Mouse (Mus musculus) midbrain, embryonic 10.5 days (tissue): ENCODE measurements at regions not wholly inside any gene's neighbourhood (a gene's known extent, or its start where the extent isn't known, plus 50 kb on each side); places are given as distances from the start of the nearest gene placed in this dataset.
"Not testable (repeated sequence)": the region's sequence is repeated elsewhere in the genome, so short reads cannot be mapped to it uniquely, and the experiment has no call there.

Source experiments
- DNase-seq: peaks from one replicate; pipeline ENCODE4 v3.0.0-alpha.2; 2017; ENCODE audit warnings: low spot score
- H3K27ac ChIP-seq: fragments of 300-500 bp; sonication (generic); replicated peaks from 2 replicates; pipeline ENCODE4 v1.5.1; 2016; ENCODE audit warnings: mild to moderate bottlenecking
- H3K27me3 ChIP-seq: fragments of 300-500 bp; sonication (generic); 2 replicates; pipeline ENCODE4 v1.6.1; 2016; ENCODE audit warnings: low read depth, mild to moderate bottlenecking; ENCODE audit not compliant: poor library complexity, severe bottlenecking
- H3K36me3 ChIP-seq: fragments of 300-500 bp; sonication (generic); 2 replicates; pipeline ENCODE4 v1.6.1; 2016; ENCODE audit warnings: mild to moderate bottlenecking, moderate library complexity
- H3K4me1 ChIP-seq: fragments of 300-500 bp; sonication (generic); 2 replicates; pipeline ENCODE4 v1.6.1; 2016
- H3K4me3 ChIP-seq: fragments of 300-500 bp; sonication (generic); 2 replicates; pipeline ENCODE4 v1.5.1; 2016; ENCODE audit warnings: mild to moderate bottlenecking, moderate library complexity
- H3K9me3 ChIP-seq: fragments of 300-500 bp; sonication (generic); replicated peaks from 2 replicates; pipeline ENCODE4 v1.6.1; 2016; ENCODE audit warnings: mild to moderate bottlenecking
- WGBS: fragments of 180-500 bp; shearing (Covaris S2); methylation state at CpG from one replicate; pipeline ENCODE4 v1.1.7; 2016; 5-methylcytosine and 5-hydroxymethylcytosine counted together

DNA sequence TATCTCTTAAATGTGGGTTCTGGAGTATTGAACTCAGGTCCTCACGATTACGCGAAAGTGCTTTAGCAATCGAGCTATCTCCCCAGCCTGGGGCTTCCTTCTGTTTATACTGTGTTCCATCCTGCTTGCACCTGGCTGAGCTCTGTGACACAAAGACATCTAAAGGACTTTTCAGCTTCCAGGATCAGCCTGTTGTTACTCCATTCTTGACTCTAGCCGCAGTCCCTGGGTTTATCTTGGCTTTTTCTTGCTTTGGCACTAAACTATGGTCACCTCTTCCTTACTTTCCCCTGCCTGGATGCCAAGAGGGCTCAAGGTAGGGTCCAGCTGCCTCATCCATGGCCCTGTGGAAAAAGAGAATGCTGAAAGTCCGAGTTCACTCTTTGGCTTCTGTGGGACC lies 261.9 kb downstream of the 1810013L24Rik start:
- H3K4me3 ChIP-seq = no peak overlapping the region
- peaks cover 28% of the 10 kb centered on the region for H3K4me1 ChIP-seq
- H3K27ac ChIP-seq = peak overlapping the region; percentile 68
- 73% methylated on average over 6 of the region's 6 CpGs for WGBS
- H3K9me3 ChIP-seq = no peaks in the 10 kb centered on the region
- no peak for DNase-seq
- no peaks in the 10 kb centered on the region for H3K36me3 ChIP-seq
- 0 out of 2 replicates have a peak, but pooled peaks cover 3% of the 10 kb centered on the region for H3K27me3 ChIP-seq

DNA sequence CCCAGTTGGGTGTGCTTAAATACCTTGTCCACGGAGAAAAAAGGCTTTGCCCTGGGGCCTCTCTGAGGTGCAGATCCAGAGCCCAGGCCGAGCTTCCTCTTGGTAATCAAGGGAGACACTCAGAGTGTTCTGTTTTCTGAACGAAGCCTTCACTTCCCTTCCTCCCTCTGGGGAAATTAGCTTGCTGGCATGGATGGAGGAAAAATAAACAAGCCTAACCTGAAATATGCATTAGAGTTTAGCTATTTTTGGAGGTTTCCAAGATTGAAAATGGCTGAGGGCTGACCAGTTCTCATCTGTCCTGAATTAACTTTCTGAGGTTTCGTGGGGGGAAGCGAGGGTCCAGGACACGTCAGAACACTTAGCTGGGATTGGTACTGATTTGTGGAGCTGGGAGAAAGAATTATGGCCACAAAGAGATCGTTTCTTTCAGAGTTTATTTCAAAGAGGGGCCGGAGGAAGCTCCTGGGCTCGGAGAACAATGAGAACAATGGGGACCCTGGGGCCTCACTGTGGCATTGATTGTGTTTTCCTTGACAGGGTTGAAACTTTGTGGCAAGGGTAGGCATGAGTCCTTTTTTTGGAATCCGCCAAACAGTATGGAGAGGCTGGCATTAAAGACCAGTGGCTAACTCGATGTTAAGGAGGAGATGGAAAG lies 262.4 kb downstream of the 1810013L24Rik start:
- peak overlapping the region; percentile 68 for H3K27ac ChIP-seq
- no peak overlapping the region for H3K4me3 ChIP-seq
- 0 out of 2 replicates have a peak, but pooled peaks cover 3% of the 10 kb centered on the region for H3K27me3 ChIP-seq
- H3K9me3 ChIP-seq = no peaks in the 10 kb centered on the region
- no peaks in the 10 kb centered on the region for H3K36me3 ChIP-seq
- DNase-seq = peak; percentile 35
- WGBS = 16% methylated on average over 11 of the region's 11 CpGs
- H3K4me1 ChIP-seq = peaks cover 24% of the 10 kb centered on the region

DNA sequence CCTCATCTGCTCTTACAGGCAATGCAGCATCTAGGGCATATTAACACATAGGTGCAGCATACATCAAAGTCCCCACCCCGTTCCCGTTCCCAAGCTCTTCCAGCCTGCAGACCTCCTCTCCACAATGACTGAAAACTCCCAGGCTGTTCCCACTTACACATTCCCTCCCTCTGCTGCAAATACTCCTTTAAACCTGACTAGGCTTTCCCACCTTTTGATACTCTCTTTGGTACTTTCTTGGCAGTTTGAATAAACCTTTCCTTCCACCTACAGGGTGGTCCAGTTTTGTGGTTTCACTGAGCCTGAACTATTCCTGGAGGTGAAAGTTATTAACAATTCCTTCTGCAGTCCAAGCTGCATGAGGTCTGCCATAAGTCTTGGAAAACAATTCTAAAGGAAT lies 263.7 kb downstream of the 1810013L24Rik start:
- 61% methylated on average over 2 of the region's 2 CpGs for WGBS
- Histone ChIP-seq H3K27ac (no peak overlapping the region; the same call in 1 of the 2 replicates), H3K9me3 (no peaks in the 10 kb centered on the region), H3K4me1 (peaks cover 19% of the 10 kb centered on the region), H3K27me3 (0 out of 2 replicates have a peak, but pooled peaks cover 3% of the 10 kb centered on the region), H3K4me3 (no peak overlapping the region), H3K36me3 (no peaks in the 10 kb centered on the region)
- DNase-seq = no peak

DNA sequence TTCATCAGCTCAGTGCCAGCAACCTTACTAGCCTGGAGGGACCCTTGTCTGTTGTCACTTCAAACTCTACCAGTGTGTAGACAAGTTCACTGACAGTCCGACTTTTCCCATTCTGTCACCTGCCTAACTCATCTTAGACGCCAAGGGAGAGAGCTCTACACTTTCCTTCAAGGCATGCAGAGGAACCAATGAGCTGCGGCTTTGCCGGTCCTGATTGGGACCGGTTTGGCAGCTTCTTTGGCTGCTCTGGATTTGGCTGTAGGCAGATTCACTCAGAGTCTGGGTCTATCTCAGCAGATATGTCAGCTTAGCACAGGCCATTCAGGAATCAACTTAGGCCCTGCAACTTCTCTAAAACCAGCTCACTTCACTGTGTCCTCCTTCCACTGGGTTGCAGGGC lies 264.3 kb downstream of the 1810013L24Rik start:
- 71% methylated on average over 5 of the region's 5 CpGs for WGBS
- DNase-seq = no peak
- no peaks in the 10 kb centered on the region for H3K9me3 ChIP-seq
- no peak overlapping the region for H3K4me3 ChIP-seq
- H3K36me3 ChIP-seq = no peaks in the 10 kb centered on the region
- 0 out of 2 replicates have a peak, but pooled peaks cover 3% of the 10 kb centered on the region for H3K27me3 ChIP-seq
- H3K27ac ChIP-seq = no peak overlapping the region
- H3K4me1 ChIP-seq = peaks cover 19% of the 10 kb centered on the region

DNA sequence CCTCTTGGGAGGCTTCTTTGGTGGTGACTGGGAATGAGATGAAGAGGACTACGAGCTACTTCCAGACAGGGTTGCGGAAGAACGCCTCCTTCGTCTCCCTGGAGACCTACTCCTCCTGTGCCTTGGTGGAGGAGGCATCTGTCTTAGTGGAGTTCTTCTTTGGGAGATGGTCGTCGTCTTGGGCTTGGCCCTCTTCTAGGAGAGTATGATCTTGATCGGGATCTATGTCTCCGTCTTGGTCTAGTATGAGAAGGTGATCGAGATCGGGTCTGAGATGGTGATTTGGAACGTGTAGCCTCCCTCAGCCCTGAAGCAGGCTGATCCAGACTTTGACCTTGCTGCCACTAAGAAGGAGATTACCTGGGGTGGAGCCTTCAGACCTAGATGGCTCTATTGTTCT lies 276.3 kb downstream of the 1810013L24Rik start:
- no peaks in the 10 kb centered on the region for H3K27me3 ChIP-seq
- peaks cover 17% of the 10 kb centered on the region; the same call in 1 of the 2 replicates for H3K9me3 ChIP-seq
- H3K27ac ChIP-seq = no peak overlapping the region
- H3K4me1 ChIP-seq = no peaks in the 10 kb centered on the region
- H3K4me3 ChIP-seq = no peak overlapping the region
- DNase-seq = no peak
- 92% methylated on average over 11 of the region's 11 CpGs for WGBS
- H3K36me3 ChIP-seq = no peaks in the 10 kb centered on the region

DNA sequence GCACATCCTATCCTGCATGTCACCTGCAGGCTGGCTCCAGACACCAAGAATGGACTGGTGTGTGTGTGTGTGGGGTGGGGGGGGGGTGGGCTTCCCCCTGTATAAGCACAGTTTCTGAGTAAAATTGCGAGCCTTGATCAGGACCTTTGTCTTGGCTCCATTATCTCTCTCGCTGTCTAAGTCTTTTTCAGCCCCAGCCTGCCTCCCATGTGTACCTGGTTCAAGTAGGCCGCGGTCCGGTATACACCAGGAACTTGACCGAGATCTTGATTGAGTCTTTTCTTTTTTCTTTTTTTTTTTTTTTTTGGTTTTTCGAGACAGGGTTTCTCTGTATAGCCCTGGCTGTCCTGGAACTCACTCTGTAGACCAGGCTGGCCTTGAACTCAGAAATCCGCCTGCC lies 276.8 kb downstream of the 1810013L24Rik start:
- H3K4me3 ChIP-seq, H3K27me3 ChIP-seq: not testable (repeated sequence)
- WGBS = 90% methylated on average over 8 of the region's 8 CpGs

DNA sequence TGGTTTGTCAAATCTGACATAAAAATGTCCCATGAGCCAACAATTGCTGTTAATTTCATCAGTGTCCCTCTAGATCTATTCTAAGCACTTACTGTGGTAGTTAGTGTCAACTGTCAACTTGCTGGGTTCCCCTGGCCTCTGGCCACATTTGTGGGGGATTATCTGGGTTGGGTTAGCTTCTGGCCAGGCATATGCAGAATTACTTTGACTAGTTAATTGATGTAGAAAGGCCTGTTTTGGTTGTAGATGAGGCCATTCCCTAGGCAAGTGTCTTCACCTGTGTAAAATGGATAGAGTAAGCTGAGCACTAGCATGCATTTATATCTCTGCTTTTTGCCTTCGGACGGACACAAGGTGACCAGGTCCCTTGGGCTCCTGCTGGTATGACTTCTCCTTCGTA lies 283.9 kb downstream of the 1810013L24Rik start:
- Histone ChIP-seq H3K4me3 (no peak overlapping the region), H3K4me1 (0 out of 2 replicates have a peak, but pooled peaks cover 3% of the 10 kb centered on the region), H3K9me3 (no peaks in the 10 kb centered on the region), H3K36me3 (no peaks in the 10 kb centered on the region), H3K27me3 (no peaks in the 10 kb centered on the region), H3K27ac (no peak overlapping the region)
- no peak for DNase-seq
- 92% methylated on average over 3 of the region's 3 CpGs for WGBS

More for the DNA sequence above, 276.8 kb downstream of the 1810013L24Rik start:
- peaks cover 17% of the 10 kb centered on the region; the same call in 1 of the 2 replicates for H3K9me3 ChIP-seq
- not testable (repeated sequence) for DNase-seq, H3K27ac ChIP-seq, H3K4me1 ChIP-seq, H3K36me3 ChIP-seq

DNA sequence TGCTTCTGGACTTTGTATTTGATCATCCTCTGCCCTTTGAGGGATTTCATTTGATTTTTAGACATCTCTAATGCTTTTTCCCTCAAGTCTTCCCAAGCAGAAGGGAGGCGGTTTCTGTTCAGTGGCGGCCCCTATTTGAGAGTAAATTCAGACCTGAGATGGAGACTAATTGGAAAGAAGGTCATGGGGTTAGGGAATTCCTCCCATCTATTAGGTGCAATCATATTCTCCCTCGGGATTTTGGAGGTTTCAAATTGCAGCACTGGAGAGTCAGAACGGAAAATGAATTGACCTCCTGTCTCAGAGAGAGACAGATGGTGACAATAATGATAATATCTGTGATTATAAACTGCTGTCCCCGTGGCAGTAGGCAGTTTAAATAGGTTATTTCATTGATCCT lies 285.6 kb downstream of the 1810013L24Rik start:
- WGBS = 66% methylated on average over 5 of the region's 5 CpGs
- H3K27ac ChIP-seq = no peak overlapping the region
- no peaks in the 10 kb centered on the region for H3K27me3 ChIP-seq
- no peak for DNase-seq
- no peaks in the 10 kb centered on the region for H3K36me3 ChIP-seq
- no peaks in the 10 kb centered on the region for H3K9me3 ChIP-seq
- H3K4me1 ChIP-seq = 0 out of 2 replicates have a peak, but pooled peaks cover 3% of the 10 kb centered on the region
- no peak overlapping the region for H3K4me3 ChIP-seq

DNA sequence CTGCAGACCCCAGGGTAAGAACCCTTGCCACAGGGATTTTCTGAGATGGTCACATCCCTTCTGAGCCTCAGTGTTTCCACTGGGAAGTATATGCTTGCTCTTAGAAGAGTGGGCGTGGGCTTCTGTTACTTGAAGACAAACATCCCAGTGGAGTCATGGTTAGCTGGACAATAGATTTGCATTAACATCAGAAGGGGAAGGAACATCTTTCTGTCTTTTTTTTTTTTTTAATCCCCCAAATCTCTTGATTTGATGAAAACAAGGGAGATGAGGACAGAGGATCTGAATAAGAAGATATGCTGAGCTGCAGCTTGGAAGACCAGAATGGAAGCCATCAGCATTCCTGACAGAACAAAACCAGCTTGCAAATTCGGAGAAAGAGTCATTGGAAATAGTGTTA lies 291.7 kb downstream of the 1810013L24Rik start:
- DNase-seq = no peak
- no peaks in the 10 kb centered on the region for H3K36me3 ChIP-seq
- no peak overlapping the region for H3K4me3 ChIP-seq
- 84% methylated on average over 2 of the region's 2 CpGs for WGBS
- no peak overlapping the region for H3K27ac ChIP-seq
- H3K27me3 ChIP-seq = no peaks in the 10 kb centered on the region
- no peaks in the 10 kb centered on the region for H3K9me3 ChIP-seq
- 0 out of 2 replicates have a peak, but pooled peaks cover 3% of the 10 kb centered on the region for H3K4me1 ChIP-seq

DNA sequence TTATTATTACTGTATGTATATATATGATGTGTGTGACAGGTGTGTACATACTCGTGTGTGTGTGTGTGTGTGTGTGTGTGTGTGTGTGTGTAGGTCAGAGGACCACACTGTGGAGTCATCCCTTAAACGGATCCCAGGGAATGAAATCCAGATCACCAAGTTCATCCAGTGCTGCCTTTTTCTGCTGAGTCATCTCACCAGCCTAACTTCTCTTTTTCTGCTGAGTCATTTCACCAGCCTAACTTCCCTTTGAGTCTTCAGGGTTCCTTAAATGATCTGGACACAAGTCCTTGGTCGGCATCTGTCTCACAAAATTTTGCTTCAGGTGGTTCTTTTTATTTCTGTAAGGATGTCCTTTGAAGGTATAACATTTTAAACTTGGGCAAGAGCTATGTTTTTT lies 302.2 kb downstream of the 1810013L24Rik start:
- 0 out of 2 replicates have a peak, but pooled peaks cover 3% of the 10 kb centered on the region for H3K4me1 ChIP-seq
- DNase-seq = no peak
- no peaks in the 10 kb centered on the region for H3K27me3 ChIP-seq
- no peaks in the 10 kb centered on the region for H3K36me3 ChIP-seq
- 81% methylated on average over 3 of the region's 3 CpGs for WGBS
- H3K9me3 ChIP-seq = no peaks in the 10 kb centered on the region
- no peak overlapping the region for H3K4me3 ChIP-seq
- no peak overlapping the region for H3K27ac ChIP-seq

DNA sequence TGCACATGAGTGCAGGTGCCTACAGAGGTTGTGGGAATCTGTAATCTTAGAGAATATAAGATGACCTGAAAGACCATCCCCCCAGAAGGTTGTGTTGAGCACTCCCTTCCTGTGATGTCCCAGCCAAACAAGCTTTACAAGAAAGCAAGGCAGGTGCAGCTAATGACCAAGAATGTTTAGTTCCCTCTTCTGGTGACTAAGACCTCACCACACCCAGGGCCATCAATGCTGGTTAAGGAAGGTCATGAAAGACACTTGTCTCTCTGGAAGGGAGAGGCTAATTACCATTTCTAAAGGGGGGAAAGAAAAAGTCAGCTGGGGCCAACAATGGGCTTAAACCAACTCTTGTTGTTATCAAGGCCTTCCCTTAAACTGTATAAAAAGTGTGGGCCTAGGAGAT lies 302.9 kb downstream of the 1810013L24Rik start:
- Histone ChIP-seq H3K9me3 (no peaks in the 10 kb centered on the region), H3K4me3 (no peak overlapping the region), H3K4me1 (0 out of 2 replicates have a peak, but pooled peaks cover 3% of the 10 kb centered on the region), H3K36me3 (no peaks in the 10 kb centered on the region), H3K27me3 (no peaks in the 10 kb centered on the region), H3K27ac (no peak overlapping the region)
- DNase-seq = no peak

DNA sequence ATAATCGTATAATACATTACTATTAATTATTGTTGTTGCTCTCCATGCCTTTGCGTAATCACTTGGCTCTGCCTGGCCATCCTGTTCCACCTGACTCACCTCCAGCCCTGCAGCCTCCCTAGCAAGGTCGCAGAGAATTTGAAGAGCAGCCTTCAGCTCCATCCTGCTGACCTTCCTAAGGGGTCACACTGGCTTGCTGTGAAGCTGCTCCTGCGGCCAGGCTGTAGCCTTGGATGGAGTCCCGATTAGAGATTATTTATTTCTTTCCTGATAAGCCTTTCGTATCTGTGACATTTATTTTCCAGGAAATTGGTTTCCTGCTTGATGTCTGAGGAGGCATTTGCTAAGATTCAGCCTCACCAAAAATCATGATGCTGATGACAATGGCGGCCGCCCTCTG lies 305.5 kb downstream of the 1810013L24Rik start:
- DNase-seq = no peak
- H3K4me1 ChIP-seq = 0 out of 2 replicates have a peak, but pooled peaks cover 3% of the 10 kb centered on the region
- H3K4me3 ChIP-seq = no peak overlapping the region
- no peak overlapping the region for H3K27ac ChIP-seq
- WGBS = 91% methylated on average over 8 of the region's 8 CpGs
- H3K36me3 ChIP-seq = no peaks in the 10 kb centered on the region
- no peaks in the 10 kb centered on the region for H3K27me3 ChIP-seq
- no peaks in the 10 kb centered on the region for H3K9me3 ChIP-seq

DNA sequence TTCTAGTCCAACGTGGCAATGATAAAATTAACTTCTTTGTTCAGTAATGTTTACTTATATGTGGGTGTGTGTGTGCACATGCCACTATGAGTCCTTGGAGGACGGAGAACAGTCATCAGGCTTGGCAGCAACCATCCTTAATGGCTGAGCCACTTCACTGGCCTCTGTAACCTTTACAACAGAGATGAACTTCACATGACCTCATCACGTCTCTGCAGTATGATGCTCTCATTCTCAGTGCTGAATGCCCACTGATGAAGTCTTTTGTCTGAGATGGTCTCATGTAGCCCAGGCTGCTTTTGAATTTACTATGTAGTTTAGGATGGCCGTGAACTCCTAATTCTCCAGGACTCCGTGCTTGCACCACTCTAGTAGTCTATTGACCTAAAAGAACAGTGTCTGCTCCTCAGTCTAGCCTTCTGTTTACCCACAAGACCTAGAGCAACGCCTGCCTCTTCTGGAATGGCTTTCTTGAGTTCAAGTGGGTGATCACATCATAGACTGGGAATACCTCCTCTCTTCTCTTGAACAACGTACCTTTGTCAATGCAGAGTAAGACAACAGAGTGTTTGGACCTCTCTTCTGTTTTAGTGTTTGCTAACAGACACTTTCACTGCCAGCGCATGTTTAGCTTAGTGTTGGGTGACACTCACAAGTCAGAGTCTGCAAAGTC lies 308.8 kb downstream of the 1810013L24Rik start:
- Histone ChIP-seq H3K27me3 (no peaks in the 10 kb centered on the region), H3K4me1 (no peaks in the 10 kb centered on the region), H3K9me3 (no peaks in the 10 kb centered on the region), H3K27ac (no peak overlapping the region), H3K4me3 (no peak overlapping the region), H3K36me3 (no peaks in the 10 kb centered on the region)
- DNase-seq = no peak
- 83% methylated on average over 8 of the region's 8 CpGs for WGBS
